Mouse (Mus musculus): ENCODE measurements around the gene Adamts17. TPM values are rescaled to one million over a fixed set of nuclear protein-coding genes. Genes with fewer than 3 reads are reported as not detected.
A peak's percentile ranks its signal among the peaks of the same experiment; 100 is the strongest.

Adamts17 gene
- total RNA-seq, 2 experiments from 2014 or later = 0.15 to 0.47 TPM

- Histone ChIP-seq H3K4me3 (no peak overlapping the region), H3K27ac (no peak overlapping the region)
- intact Hi-C loops (cut with DNase I) = no loop called here
- TF ChIP-seq CTCF (IDR thresholded peaks at IDR 0.05) = no peak
- DNase-seq = no peak
Observed at GRCm38 (mm10) chr7:66940761-66941160, 101.2 kb downstream of the Adamts17 start.

GRCm38 (mm10) chr7:66949006-66949405 is 109.5 kb downstream of the Adamts17 start:
- no peak for DNase-seq
- Histone ChIP-seq H3K4me3 (no peak overlapping the region), H3K27ac (no peak overlapping the region)
- intact Hi-C loops (cut with DNase I) = no loop called here
- TF ChIP-seq CTCF (IDR thresholded peaks at IDR 0.05) = no peak

GRCm38 (mm10) chr7:66952921-66953320 is 113.4 kb downstream of the Adamts17 start:
- no peak overlapping the region for H3K4me3 ChIP-seq
- TF ChIP-seq CTCF (IDR thresholded peaks at IDR 0.05) = no peak
- H3K27ac ChIP-seq = no peak overlapping the region
- no peak for DNase-seq
- intact Hi-C loops (cut with DNase I) = no loop called here

- H3K27ac ChIP-seq = no peak overlapping the region
- intact Hi-C loops (cut with DNase I) = no loop called here
- no peak overlapping the region for H3K4me3 ChIP-seq
- no peak for TF ChIP-seq CTCF (IDR thresholded peaks at IDR 0.05)
- DNase-seq = no peak
Observed at GRCm38 (mm10) chr7:66954073-66954472, 114.5 kb downstream of the Adamts17 start.

- intact Hi-C loops (cut with DNase I) = no loop called here
- Histone ChIP-seq H3K27ac (no peak overlapping the region), H3K4me3 (no peak overlapping the region)
- no peak for DNase-seq
- TF ChIP-seq CTCF (IDR thresholded peaks at IDR 0.05) = no peak
Observed at GRCm38 (mm10) chr7:66954723-66955122, 115.2 kb downstream of the Adamts17 start.

- intact Hi-C loops (cut with DNase I) = no loop called here
- no peak for DNase-seq
- H3K4me3 ChIP-seq = no peak overlapping the region
- H3K27ac ChIP-seq = peak overlapping the region; percentile 65
- TF ChIP-seq CTCF (IDR thresholded peaks at IDR 0.05) = no peak
Observed at GRCm38 (mm10) chr7:66955455-66955919, 116.0 kb downstream of the Adamts17 start.

GRCm38 (mm10) chr7:66955978-66956377 is 116.4 kb downstream of the Adamts17 start:
- peak overlapping the region; percentile 65; the same call in 1 of the 2 replicates for H3K27ac ChIP-seq
- no peak overlapping the region for H3K4me3 ChIP-seq
- TF ChIP-seq CTCF (IDR thresholded peaks at IDR 0.05) = no peak
- intact Hi-C loops (cut with DNase I) = no loop called here
- DNase-seq = peak; percentile 64

- no peak for DNase-seq
- no peak overlapping the region for H3K4me3 ChIP-seq
- no peak overlapping the region for H3K27ac ChIP-seq
- no peak for TF ChIP-seq CTCF (IDR thresholded peaks at IDR 0.05)
- intact Hi-C loops (cut with DNase I) = no loop called here
Observed at GRCm38 (mm10) chr7:66957764-66958163, 118.2 kb downstream of the Adamts17 start.

- no peak overlapping the region for H3K27ac ChIP-seq
- no peak for DNase-seq
- TF ChIP-seq CTCF (IDR thresholded peaks at IDR 0.05) = no peak
- no peak overlapping the region for H3K4me3 ChIP-seq
- intact Hi-C loops (cut with DNase I) = no loop called here
Observed at GRCm38 (mm10) chr7:66960246-66961033, 120.9 kb downstream of the Adamts17 start.

GRCm38 (mm10) chr7:66962736-66963135 is 123.2 kb downstream of the Adamts17 start:
- Histone ChIP-seq H3K4me3 (no peak overlapping the region), H3K27ac (peak overlapping the region; percentile 25)
- no peak for TF ChIP-seq CTCF (IDR thresholded peaks at IDR 0.05)
- intact Hi-C loops (cut with DNase I) = no loop called here
- DNase-seq = peak; percentile 60

- intact Hi-C loops (cut with DNase I) = no loop called here
- Histone ChIP-seq H3K4me3 (no peak overlapping the region), H3K27ac (no peak overlapping the region)
- TF ChIP-seq CTCF (IDR thresholded peaks at IDR 0.05) = no peak
- DNase-seq = peak; percentile 35
Observed at GRCm38 (mm10) chr7:66963541-66963940, 124.0 kb downstream of the Adamts17 start.

- intact Hi-C loops (cut with DNase I) = no loop called here
- Histone ChIP-seq H3K4me3 (no peak overlapping the region), H3K27ac (no peak overlapping the region)
- TF ChIP-seq CTCF (IDR thresholded peaks at IDR 0.05) = no peak
- DNase-seq = no peak
Observed at GRCm38 (mm10) chr7:66966541-66967205, 127.1 kb downstream of the Adamts17 start.

GRCm38 (mm10) chr7:66967206-66967919 is 127.8 kb downstream of the Adamts17 start:
- intact Hi-C loops (cut with DNase I) = no loop called here
- no peak for TF ChIP-seq CTCF (IDR thresholded peaks at IDR 0.05)
- H3K4me3 ChIP-seq = no peak overlapping the region
- DNase-seq = no peak
- no peak overlapping the region for H3K27ac ChIP-seq
